Comparison of ENCODE assay signal across 17 mouse cellular contexts in the genomic region with DNA sequence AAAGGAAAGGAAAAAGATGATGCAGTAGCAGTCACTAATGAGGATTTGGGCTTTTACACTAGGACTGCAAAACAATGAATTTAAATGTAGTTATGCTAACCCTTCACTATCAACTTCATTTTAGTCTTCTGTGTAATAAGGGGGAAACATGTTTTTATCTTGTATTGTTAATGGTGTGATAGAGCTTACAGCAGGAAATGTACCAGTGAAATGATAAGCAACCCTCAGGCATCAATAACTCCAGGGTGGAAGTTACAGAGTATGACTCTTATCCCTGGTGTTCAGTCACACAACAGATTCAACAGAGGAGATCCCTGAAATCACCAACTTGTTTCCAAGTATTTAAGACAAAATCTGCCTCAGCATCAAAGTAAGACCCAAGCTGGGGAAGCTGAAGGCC.
A peak's percentile ranks its signal among the peaks of the same experiment; 100 is the strongest.
DNase-seq lines count a peak whose midpoint lies in the region; TF ChIP-seq lines count a peak whose summit lies in the region.
"Had no signal": no experiment of that assay in that cellular context is flagged by ENCODE, and none has a peak within 500 bp of the region (broad histone marks: within the 10 kb centered on the region; RNA-seq: fewer than 3 reads in every experiment).

No protein-coding gene starts in this region.

- DNase-seq in MEL (ENCODE audit: low read depth, low spot score), result peak; percentile 3
- no peak for DNase-seq in heart, adult 18-20 months
- DNase-seq: adrenal gland, adult 2 months; adrenal gland, adult 8-10 months; adrenal gland, postnatal 10 days; adrenal gland, postnatal 14 days; adrenal gland, postnatal 25 days; adrenal gland, postnatal 36 days; B cell, adult 2 months; cerebellum, adult 11 months; cerebellum, adult 11-12 months; cerebellum, adult 18-20 months; cerebellum, adult 2 months; cerebellum, adult 8-10 months had no signal

- no peaks in the 10 kb centered on the region; a peak in 1 of 4 replicates for H3K4me1 ChIP-seq in MEL (ENCODE audit: control insufficient read depth in 1 of 2, insufficient read depth in 2 of 2, low read length in 2 of 2)

- H3K27ac ChIP-seq in MEL (ENCODE audit: control insufficient read depth, low read depth, low read length), result no peak overlapping the region

- H3K9ac ChIP-seq in MEL (ENCODE audit: control insufficient read depth, low read depth, low read length, poor library complexity, severe bottlenecking), result no peak overlapping the region

- TF ChIP-seq EP300 in MEL (IDR thresholded peaks at IDR 0.05; ENCODE audit: low read depth in 1 of 2, low read length in 2 of 2), result peak; percentile 47 to 71; a peak in 3 of 4 replicates

- H3K79me2 ChIP-seq in MEL (ENCODE audit: control insufficient read depth, insufficient read depth, low read length, poor library complexity), result no peaks in the 10 kb centered on the region

- TF ChIP-seq RAD21 in MEL (IDR thresholded peaks at IDR 0.05; ENCODE audit: low read depth, low read length), result no peak

- no peaks in the 10 kb centered on the region for H3K9me3 ChIP-seq in MEL (replicated peaks; ENCODE audit: insufficient read depth, low read length)

- H3K36me3 ChIP-seq in MEL (ENCODE audit: control insufficient read depth in 1 of 2, insufficient read depth in 2 of 2, low read length in 2 of 2), result no peaks in the 10 kb centered on the region; a peak in 1 of 4 replicates
- H3K36me3 ChIP-seq: G1E had no signal

- no peak overlapping the region for H3K4me3 ChIP-seq in MEL (ENCODE audit: control insufficient read depth in 1 of 2, insufficient read depth in 1 of 2, low read depth in 2 of 2, low read length in 2 of 2)

- no peak for TF ChIP-seq CTCF in MEL (IDR thresholded peaks at IDR 0.05 in 2 of 3, conservative IDR thresholded peaks at IDR 0.05 in 1 of 3; ENCODE audit: control insufficient read depth in 1 of 3, insufficient read depth in 1 of 3, low read depth in 2 of 3, low read length in 3 of 3, poor library complexity in 1 of 3, severe bottlenecking in 1 of 3)

- TF ChIP-seq POLR2A in MEL (IDR thresholded peaks at IDR 0.05; ENCODE audit: control insufficient read depth in 1 of 2, insufficient read depth in 1 of 2, low read depth in 1 of 2, low read length in 2 of 2, poor library complexity in 1 of 2), result no peak

- H3K27me3 ChIP-seq in MEL (ENCODE audit: control insufficient read depth in 1 of 2, insufficient read depth in 2 of 2, low read length in 2 of 2), result no peaks in the 10 kb centered on the region
- H3K27me3 ChIP-seq: CH12.LX, Patski had no signal

TF ChIP-seq in MEL, 35 proteins besides CTCF, POLR2A, EP300 and RAD21:
- TF ChIP-seq RCOR1 (IDR thresholded peaks at IDR 0.05; ENCODE audit: low read depth, low read length) (peak; percentile 52), ZKSCAN1 (IDR thresholded peaks at IDR 0.05; ENCODE audit: low read depth, low read length) (no peak), GABPA (IDR thresholded peaks at IDR 0.05; ENCODE audit: low read depth, low read length) (no peak), GATA1 (IDR thresholded peaks at IDR 0.05; ENCODE audit: low read depth, low read length) (peak; percentile 47; the same call in 1 of the 2 replicates), TCF12 (IDR thresholded peaks at IDR 0.05; ENCODE audit: low read depth, low read length) (peak; percentile 58; the same call in 1 of the 2 replicates)
